Mouse (Mus musculus) spleen, adult 12 weeks (tissue): Measurements from ENCODE around the gene Mindy4b-ps.

Experiments used
- DNase-seq: peaks from one replicate; pipeline ENCODE4 v3.0.0; 2022; ENCODE audit warnings: low spot score

The Mindy4b-ps gene

DNA sequence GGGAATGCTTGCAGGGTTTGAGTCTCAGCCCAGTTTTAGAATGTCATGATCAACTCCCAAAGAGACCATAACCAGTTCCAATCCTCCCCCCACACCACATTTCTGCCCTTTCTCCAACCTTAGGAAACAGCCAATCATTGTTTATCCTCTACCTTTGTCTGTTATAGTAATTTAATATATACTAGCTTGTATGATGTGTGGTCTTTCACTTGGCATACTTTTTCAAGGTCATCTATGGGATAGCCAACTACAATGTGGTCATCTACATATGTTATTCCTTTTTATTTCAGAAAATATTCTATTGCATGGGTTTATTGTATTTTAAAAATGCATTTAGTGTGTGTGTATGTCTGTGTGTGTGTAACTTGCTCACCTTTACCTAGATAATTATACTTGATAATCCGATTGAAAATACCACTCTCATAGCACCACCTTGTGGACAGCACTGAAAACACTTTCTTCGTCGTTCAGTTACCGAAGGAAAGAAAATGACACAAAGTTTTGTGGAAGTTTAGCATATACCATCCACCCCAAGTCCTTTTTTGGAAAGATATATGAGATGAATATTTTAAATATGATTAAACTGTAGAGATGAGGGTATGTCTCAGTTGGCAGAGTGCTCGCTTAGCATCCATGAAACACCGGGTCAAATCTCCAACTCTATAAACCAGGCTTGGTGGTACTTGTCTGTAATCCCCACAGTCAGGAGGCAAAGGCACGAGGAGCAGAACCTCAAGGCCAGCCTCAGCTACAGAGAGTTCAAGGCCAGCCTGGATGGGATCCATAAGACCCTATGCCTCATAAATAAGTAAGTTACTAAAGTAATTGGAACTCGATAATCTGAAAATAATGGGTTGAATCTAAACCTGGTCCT lies 37.7 kb downstream of the Mindy4b-ps start:
- DNase-seq: no peak

DNA sequence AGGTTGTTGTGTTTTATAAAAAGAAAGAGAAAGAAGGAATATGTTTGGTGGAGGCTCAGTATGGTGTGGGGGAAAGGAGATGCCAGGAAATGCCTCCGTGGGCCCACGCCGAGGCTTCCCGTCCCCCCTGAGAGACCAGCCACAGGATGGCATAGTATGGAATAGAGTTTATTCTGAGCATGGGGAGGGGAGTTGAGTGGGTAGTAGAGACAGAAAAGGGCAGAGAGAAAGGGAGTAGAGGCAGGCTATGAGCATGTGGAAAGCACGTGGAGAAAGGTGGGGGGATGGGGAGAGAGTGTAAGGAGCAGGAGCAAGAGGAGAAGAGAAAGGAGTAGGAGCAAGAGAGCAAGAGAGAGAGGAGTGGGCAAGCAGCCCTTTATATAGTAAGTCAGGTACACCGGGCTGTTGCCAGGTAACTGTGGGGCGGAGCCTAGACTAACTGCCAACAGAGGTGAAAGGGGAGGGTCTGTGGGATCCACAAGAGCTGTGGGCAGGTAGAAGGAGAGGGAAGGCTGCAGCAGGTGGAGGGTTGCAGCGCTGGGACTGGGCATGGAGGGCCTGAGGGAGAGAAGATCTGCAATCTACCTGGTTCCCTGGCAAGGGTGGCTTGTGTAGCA lies 38.4 kb downstream of the Mindy4b-ps start:
- DNase-seq: no peak

DNA sequence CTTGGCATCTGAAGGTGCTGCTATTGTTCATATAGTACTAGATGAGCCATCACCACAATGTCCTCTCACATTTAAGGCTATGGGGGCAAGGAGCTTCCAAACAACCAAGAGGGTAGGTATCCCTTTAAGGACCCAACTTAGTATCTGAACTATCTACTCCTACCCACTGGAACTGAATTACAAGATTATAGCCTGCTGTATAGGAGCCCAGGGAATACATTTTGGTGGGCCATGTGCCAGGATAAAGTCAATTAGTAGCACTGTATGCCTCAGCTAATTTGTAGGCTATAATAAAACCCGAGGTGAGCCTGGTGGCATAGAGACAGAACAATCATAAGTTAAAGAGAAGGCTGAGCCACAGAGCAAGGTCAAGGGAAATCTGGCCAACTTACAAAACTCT lies 65.7 kb downstream of the Mindy4b-ps start:
- DNase-seq: no peak

DNA sequence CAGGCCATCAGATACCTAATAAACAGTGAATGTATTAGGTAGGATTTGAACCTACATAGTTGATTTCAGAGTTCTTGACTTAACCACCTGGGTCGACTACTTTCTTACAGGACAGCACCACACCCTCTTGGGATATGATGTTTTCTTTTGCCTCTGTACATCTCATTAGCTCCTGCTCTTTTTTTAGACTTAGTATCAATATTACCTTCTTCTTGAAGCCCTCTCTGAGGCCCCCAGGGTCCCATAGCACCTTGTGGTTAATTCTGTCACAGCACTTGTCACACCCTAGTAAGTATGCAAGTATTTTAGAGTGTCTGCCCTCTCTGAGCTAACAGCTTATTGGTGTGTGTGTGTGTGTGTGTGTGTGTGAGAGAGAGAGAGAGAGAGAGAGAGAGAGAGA lies 66.3 kb downstream of the Mindy4b-ps start:
- DNase-seq: no peak

DNA sequence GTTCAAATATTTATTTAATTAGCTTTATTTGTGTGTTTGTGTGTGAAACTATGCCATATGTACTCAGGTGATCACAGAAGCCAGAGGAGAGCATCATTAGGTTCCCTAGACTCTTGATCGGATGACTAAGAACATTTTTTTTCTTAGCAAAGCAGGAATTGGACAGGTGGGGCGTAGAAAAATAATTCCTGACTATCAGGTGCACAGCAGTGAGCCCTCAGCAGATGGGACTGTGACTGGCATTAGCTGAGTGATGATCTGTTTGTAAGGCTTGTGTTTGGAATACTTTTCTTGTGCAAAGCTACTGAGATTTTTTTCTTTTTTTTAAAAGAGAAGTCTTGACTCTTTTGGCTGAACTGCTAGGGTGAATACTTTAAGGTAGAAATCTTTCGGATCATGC lies 67.8 kb downstream of the Mindy4b-ps start:
- no peak for DNase-seq

DNA sequence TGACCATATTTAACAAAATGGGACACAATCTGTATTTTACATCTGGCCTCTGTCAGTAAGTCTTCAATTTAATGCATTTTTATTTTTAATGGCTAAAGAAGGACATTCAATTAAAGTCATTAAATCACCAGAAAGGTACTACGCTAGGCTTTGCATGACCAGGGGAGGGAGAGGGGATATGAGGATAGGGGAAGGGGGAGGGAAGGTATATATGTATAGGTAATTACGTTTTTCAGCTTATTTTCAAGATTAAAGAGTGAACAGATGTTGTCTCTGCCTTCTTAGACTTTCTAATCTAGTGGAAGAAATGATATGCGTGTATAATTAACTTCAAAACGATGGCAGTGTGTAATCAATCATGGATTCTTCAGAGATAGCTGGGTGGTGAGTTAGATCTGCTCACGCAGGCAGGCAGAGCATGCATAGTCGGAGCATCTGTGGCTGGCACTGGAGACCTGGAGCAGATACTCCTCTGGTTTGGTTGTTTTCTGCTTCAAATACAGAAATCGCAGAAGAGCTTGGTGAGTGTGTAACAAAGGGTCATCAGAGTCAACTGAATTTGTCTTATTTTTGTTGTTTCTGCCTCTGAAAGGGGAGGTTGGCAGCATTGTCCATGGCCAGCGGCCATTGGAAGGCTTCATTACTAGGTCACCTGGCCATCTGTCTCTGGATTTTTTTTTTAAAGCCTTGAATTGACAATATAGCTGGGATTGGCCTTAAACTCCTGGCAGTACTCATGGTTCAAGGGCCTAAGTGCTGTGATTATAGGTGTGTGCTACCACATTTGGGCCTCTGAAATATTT lies 70.1 kb downstream of the Mindy4b-ps start:
- DNase-seq: no peak

DNA sequence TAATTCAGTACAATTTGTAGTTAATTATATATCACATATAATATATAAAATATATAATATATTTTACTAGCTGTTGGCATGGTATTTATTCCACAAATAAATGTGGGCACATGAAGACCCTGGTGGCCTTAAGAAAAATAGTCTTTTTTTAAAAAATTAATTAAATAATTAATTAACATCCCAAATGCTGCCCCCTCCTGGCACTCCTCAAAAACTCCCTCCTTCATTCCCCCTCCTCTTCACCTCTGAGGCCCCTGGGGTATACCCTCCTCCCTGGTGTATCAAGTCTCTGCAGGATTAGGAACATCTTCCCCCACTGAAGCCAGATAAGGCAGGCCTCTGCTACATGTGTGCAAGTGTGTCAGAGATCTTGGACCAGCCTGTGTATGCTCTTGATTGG lies 73.4 kb downstream of the Mindy4b-ps start:
- DNase-seq: no peak

DNA sequence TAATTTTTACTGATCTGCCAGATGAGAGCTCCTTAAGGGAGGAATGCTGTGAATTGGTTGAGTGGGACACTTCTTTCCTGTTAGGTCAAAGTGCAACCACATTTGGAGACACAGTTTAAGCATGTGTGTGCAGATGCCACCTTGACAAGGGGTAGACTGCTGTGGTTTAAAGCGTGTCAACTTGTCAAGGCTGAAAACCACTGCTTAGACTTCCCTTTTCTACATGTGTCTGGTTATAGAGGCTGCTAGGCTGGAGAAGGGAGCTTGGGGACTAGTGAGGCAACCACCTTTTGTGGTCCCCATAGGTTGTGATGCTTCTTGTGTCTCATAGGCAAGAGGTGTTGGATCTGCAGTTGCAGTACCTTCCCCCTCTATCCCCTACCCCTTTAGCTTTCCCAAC lies 74.2 kb downstream of the Mindy4b-ps start:
- DNase-seq: no peak

DNA sequence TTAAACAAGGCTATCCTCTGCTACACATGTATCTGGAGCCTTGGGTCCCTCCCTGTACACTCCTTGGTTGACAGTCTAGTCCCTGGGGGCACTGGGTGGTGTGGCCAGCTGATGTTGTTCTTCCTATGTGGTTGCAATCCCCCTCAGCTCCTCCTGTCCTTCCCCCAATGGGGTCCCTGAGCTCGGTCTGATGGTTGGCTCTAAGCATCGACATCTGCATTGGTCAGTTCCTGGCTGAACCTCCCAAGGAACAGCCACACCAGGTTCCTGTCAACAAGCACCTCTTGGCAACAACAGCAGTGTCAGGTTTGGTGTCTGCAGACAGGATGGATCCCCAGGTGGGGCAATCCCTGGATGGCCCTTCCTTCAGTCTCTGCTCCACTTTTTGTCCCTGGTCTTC lies 82.6 kb downstream of the Mindy4b-ps start:
- DNase-seq: no peak
